Mouse (Mus musculus) adrenal gland, adult (tissue): ENCODE results near the gene Pip5k1a.
"Not testable (repeated sequence)": the region's sequence is repeated elsewhere in the genome, so short reads cannot be mapped to it uniquely, and the experiment has no call there.

Source experiments
- DNase-seq, 2 experiments: peaks; one replicate each; pipeline ENCODE4 v3.0.0; 2022 to 2023; ENCODE audit warnings: low spot score in 1 of 2; ENCODE audit not compliant: inconsistent age in 2 of 2

Pip5k1a gene

DNA sequence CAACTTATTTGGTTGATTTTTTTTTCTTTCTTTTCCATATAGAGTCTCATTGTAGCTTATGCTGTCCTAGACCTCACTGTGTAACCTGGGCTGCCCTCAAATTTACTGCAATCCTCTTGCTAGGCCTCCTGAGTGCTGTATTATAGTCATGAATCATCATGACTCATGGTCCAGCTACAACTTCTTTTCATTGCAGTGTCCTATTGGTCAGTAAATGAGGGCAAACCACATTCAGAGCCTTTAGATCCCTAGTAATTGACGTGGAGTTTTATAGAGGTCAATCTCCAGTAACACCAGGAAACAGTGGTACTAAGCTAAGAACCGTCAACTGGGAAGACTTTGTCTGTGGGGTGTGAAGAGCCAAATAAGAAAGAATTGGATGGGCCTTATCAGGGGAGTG lies 11.0 kb upstream of the Pip5k1a start:
- peak in 1 of 2 experiments; percentile 68 for DNase-seq

DNA sequence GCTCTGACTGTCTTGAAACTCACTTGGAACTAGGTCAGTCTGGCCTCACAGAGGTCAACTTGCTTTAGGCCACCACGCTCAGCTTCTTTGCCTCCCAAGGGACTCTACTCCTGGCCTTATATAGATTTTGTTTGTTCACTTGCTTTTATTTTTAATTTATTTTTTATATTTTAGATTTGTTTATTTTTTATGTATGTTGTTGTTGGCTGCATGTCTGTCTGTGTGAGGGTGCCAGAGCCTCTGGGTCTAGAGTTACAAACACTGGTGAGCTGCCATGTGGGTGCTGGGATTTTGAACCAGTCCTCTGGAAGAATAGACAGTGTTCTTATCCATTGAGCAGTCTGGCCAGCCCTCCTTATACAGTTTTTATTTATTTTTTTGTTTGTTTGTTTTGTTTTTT lies 6.0 kb upstream of the Pip5k1a start:
- no peak for DNase-seq

DNA sequence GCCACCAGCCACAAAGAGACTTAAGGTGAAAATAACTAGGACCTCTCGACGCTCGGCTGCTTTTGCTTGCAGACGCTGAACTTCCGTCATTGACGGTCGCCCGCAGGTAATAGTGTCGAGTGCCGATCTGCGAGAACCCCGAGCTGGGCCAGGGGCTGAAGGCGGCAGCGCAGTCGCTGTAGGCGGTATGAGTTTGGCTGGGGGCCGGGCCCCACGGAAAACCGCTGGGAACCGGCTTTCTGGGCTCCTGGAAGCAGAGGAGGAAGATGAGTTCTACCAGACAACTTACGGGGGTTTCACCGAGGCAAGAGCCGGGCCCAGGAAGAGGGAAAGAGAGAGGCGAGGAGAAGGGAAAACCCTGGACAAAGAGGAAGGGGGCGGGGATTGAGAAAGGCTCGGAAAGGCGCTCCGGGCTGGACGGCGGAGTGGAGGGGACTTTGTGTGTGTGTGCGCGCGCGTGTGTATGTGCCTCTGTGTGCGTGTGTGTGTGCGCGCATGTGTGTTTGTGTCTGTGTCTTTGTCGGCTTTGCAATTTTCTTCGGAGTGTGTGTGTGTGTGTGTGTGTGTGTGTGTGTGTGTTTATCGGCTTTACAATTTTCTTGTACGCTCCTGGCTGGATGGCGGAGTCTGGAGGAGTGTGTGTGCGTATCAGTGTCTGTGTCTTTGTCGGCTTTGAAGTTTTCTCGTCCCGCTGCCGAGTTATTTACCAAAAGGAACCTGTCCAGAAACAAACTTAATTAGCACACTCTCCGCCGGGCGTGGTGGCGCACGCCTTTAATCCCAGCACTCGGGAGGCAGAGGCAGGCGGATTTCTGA lies 4.4 kb upstream of the Pip5k1a start, which contains the start of gene Vps72:
Vps72 (plus strand) TSS at position 112 of the 816 bp plus-strand sequence.
- DNase-seq, result peak; percentile 92 to 98

DNA sequence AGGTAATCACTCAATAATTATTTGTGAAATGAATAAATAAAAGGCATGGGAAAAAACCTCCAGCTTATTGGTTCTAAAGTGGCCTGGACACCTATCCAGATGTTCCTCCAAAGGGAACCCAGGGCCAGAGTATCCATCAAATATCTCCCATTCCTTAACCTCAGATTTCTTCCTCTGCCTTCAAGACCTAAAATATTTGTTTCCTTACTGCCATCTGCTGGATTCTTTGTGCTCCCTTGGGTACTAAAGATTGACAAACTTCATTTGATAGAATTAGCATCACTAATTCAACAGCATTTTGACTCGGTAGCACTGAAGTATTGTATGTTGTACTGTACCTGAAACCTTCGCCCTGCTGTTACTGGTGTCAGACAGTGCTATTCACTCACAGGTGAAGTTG lies 1.2 kb upstream of the Pip5k1a start:
- peak in 1 of 2 experiments; percentile 66 for DNase-seq

DNA sequence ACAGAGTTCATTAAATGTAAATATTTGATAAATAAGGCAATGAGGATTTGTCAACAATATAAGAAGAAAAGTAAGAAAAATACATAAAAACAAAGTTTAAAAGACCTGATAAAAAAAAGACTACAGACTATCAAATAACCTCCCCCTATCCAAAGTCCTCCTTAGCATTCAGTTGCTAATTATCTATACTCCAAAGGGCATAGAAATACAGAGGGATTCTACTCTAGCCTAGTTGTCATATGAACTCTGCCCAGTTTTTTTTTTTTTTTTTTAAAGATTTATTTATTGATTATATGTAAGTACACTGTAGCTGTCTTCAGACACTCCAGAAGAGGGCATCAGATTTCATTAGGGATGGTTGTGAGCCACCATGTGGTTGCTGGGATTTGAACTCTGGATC lies 578 bp upstream of the Pip5k1a start:
- not testable (repeated sequence) for DNase-seq

DNA sequence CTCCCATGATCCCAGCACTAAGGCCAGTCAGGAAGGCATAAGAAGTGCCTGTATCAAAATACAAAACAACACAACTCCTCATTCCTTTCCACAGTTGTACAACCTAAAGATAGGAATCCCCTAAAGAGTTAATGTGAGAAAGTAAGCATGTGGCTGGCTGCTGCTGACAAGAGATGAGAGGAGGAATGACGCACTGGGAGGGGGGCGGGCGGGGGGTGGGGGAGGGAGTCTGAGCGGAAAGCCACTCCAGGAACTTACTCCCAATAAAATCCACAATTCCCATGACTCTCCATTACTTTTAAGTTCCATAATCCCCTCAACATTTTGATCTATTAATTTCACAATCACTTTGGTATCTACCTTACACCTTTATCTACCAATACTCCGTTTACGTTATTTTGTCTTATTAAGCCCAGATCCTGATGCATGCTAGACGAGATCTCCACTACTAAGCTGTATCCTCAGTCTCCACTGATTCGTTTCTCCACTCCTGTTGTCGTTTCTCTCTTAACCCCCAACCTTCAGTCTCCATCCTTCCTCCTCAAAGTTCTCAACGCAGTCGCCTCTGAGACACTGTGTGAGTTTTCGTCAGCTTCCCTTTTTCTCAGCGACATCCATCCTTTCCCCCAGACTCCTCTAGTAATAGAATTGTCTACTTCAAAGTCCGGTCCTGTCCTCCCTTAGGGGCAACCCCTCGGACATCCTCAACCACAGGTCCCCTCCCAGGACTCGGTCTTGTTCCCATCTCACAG lies 968 bp downstream of the Pip5k1a start:
- DNase-seq, result peak in 1 of 2 experiments; percentile 64

DNA sequence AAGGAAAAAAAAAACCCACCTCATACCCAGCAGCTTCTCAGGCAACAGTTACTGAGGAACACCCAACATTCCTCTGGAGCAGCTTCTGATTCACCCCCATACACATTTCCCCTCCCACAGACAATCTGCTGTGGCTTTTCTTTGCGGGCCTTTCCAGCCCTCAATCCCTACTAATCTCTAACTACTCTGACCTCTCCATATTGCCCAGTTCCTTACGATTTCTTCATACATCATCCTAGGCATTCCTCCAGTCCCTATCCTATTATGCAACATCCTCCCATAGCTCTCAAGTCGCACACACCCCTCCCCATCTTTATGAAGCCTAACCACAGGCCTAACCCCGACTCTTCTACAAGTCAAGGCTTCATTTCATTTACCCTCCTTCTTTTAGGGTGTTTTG lies 1.6 kb downstream of the Pip5k1a start:
- DNase-seq, result no peak

DNA sequence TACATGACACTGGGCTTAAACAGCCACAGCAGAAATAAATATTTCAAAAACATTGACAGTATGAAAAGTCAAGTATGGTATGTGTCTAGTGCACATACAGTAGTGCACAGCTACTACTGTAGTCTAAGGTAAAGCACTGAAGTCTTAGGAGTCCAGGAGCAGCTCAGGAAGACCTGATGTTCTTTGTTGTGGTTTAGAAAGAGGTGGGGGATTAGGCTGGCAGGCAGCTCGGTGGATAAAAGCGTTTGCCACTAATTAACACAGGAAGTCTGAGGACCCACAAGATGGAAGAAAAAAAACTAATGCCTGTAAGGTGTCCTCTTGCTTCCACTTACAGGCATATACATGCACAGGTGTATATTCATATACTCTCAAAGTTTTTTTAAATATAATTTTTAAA lies 5.9 kb downstream of the Pip5k1a start:
- no peak for DNase-seq

DNA sequence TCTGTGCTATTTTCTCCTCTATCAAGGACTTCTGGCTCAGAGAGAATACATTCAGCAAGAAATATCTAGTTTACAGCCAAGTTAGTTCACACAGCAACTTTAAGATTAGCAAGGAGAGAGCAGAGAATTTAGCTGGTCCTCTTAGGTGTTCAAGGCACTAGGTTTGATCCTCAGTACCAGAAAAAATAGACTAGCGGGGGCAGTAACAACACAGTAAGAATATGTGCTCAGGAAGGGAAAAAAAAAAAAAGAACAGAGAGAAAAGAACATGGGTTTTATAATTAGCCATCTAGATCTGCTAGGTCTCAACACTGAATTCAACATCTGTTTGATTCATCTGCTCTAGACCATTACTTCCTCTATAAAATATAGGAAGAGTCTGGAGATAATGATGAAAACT lies 18.7 kb downstream of the Pip5k1a start:
- peak in 1 of 2 experiments; percentile 37 for DNase-seq

DNA sequence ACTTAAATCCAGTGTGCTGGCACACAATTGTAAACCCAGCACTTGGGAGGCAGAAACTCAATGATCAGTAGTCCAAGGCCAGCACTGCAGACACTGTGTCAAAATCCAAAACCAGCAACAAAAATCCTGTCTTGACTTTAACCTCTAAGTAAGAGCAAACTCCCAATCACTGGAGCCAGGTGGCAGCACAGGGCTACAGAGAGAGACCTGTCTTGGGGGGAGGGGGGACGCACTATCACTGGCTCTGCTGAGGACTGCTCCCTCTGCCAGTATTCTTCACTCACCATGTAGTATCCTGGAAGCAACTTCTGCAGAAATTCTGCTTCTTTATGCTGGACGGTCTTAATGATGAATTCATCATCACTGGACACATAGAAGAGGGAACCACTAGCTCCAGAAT lies 35.1 kb downstream of the Pip5k1a start:
- DNase-seq, result no peak

DNA sequence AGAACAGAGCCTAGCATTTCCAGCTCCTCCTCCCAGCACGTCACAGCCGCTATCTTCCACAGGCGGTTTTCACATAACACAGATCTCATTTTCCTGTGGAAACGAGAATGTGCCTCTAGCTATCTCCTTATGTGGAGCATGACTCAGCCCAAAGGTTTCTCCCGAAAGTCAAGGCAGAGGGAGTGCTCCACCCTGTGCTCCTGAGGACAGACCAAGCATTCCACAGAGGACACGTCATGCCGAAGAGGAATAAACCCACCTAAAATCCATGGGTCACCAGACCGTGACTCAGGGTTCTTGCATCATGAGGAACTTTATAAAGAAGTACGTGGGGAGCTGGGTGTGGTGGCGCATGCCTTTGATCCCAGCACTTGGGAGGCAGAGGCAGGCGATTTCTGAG lies 40.2 kb downstream of the Pip5k1a start:
- peak; percentile 85 to 91 for DNase-seq

DNA sequence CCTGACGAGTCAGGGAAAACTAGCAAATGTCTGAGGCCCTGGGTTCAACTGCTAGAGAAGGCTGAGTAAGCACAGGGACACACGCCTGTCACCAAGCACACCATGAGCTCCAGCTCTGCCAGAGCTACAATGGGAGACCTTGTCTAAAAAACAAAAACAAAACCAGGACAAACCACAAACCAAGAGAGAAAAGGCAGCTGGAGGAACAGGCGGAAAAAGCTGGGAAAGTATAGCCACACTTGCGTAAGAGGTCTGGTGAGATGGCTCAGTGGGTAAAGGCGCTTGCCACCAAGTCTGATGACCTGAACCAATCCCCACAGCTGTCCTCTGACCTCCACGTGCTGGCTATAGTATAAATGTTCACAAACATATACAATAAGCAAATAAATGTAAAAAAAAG lies 40.6 kb downstream of the Pip5k1a start:
- no peak for DNase-seq

DNA sequence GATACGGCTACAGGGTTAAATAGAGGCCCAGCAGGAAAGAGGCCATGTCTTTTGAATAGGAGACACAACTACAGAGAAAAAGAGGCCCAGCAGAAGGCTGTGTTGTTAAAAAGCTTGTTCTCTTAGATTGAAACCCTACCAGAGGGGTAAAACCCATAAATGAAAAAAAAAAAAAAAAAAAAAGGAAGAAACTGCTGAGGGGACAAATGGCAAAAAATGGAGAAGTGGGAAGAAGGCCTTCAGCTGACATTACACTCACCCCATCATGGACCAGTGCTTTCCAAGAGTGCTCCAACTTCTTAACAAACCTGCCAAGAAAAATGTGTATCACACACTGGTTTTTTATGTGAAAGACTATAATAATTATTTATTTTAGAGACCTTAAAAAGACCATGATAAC lies 41.2 kb downstream of the Pip5k1a start:
- DNase-seq, result no peak

DNA sequence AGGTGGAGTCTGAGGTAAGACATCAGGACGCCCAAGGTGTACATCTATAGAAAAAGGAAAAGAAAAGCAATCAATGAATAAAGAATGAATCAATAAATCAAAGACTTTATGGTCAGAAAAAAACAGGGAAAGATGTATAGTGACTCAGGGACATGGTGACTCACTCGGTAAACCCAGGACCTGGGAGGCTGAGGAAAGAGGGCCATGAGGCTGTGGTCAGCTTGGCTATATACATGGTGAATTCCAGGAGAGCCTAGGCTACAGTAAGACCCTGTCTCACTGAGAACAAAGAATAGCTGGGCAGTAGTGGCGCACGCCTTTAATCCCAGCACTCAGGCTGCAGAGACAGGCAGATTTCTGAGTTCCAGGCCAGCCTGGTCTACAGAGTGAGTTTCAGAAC lies 43.0 kb downstream of the Pip5k1a start:
- no peak for DNase-seq

DNA sequence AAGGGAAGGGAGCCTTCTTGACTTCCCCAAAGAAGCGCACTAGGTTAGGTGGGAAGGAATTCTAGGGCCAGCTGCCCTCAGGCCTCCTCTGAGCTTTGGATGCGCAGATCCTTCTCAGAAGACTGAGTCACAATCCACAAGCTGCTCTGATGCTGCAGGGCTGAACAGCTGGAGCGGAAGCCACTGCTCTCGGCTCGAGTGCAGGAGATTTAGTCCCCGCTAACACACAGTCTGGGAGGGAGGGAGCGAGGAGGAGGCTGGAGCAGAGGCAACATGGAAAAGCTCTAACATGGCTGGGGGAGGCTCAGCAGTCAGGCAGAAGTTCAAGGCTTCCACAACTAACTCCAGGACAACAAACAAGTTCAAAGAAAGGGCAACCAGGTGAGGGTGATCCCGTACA lies 48.7 kb downstream of the Pip5k1a start:
- DNase-seq, result no peak

DNA sequence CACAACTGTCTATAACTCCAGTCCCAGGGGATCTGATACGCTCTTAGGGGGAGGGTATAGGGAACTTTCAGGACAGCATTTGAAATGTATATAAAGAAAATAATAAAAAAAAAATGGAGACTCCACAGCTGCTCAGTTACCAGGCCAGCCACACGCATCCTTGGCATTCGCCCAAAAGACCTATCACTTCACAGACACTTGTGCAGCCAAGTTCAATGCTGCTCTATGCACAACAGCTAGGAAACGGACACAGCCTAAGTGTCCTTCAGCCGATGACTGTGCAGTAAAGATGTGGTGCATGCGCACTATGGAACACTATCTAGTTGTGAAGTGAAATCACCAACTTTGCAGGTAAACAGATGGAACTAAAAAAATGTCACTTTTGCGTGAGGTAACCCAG lies 50.5 kb downstream of the Pip5k1a start:
- DNase-seq, result peak in 1 of 2 experiments; percentile 52

DNA sequence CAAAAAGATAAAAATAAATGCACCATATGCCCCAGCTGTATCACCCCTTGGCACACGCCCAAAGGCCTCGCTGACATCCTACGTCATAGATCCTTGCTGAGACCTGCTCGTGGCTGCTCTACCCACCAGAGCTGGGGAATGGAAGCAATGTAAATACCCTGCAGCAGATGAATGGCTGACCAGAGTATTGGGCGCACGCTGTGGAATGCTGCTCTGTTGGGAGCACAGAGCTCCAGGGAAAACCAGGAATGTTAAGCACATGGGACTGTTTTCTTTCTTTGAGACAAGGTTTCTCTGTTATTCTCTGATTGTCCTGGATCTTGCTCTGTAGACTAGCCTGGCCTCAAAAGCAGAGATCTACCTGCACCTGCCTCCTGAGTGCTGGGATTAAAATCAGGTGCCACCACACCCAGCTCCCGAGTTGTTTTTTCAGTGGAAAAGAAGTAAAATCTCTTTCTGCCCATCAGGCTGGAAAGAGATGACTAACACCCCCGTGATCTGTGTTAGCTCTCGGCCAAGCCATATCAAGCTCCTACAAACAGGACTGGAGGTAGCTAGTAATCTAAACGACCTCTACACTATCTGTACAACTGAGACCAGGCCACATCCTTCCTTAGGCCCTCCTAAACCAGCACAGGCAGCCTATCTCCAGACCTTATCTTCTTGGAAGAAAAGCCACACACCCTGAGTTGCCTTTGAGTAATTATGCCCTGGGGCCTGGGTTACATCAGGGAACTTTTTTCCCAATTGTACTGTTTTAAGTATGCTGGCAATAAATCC lies 52.1 kb downstream of the Pip5k1a start:
- peak; percentile 48 to 69 for DNase-seq

DNA sequence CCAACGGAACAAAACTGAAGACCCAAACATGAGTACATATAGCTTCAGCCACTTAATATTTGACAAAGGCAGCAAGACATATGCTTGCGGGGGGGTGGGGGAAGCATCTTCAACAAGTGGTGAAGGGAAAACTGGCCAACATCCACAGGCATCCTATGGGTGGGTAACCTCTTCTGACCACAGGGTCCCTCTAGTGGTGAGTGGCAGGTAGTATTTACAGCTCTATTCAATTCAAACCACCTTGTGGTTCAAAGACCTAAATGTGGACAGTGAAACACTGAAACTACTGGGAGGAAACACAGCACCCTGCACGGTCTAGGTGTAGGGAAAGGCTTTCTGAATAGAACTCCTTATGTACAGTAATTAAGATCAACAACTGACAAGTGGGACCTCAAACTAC lies 53.0 kb downstream of the Pip5k1a start:
- peak in 1 of 2 experiments; percentile 74 for DNase-seq

DNA sequence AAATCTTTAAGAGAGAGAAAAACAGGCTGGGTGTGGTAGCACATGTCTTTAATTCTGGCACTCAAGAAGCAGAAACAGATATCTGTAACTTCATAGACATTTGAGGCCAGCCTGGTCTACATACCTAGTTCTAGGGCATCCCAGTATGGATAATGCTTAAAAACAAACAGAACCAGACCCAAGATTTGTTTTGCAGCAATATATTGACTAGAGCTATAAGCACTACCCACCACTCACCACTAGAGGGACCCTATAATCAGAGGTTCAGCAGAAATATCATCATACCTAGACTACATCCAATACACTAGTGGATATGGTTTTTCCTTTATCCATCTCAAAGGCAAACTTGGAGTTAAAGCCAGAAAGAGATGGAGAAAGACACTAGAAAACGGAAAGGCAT lies 53.8 kb downstream of the Pip5k1a start:
- peak in 1 of 2 experiments; percentile 81 for DNase-seq

DNA sequence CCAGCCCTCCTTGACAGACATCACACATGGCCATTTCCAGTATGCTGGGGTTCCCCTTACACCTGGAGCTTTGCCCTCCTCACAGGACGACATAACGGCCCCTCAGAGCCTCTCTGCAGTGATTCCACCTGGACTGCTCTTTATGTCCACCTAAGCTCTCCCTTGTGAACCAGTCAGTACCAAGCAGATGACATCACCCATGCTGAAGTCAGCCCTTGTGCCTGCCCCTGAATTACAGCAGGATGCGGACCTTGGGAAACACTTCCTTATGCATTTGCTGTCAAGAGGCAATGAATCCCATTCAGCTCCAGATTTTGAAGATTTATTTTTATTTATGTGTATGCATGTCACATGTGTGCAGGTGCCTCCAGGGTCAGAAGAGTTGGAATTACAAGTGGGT lies 58.8 kb downstream of the Pip5k1a start:
- DNase-seq, result peak; percentile 75 to 81

DNA sequence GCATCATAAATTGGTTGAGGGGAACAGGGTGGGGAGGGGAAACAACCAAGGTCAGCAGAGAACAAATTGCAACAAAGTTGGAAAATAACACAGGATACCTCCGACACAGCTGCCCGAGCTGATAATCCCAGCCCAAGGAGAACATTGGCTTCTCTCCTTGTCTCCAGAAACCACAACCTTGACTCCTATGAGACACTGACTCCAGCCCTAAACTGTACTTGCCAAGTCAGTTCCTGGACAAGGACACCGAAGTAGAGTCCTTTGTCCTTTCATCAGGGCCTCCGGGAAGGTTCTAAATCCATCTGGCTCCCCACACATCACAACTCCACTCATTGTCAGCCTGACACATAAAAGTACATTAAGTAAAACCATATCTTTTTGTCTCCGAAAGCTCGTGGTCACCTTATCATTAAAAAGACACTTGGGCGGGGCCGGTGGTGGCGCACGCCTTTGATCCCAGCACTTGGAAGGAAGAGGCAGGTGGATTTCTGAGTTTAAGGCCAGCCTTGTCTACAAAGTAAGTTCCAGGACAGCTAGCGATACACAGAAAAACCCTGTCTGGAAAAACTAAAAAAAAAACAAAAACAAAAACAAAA lies 60.2 kb downstream of the Pip5k1a start:
- peak; percentile 82 to 89 for DNase-seq
